ENCODE assay signal across 7 mouse cellular contexts in genomic region chr5:24983539-24983938, GRCm38 (mm10).
A peak's percentile ranks its signal among the peaks of the same experiment; 100 is the strongest.
DNase-seq lines count a peak whose midpoint lies in the region; ATAC-seq and TF ChIP-seq lines count a peak whose summit lies in the region.

No protein-coding gene starts in this region.

- no peaks in the 10 kb centered on the region for H3K9me3 ChIP-seq in hindbrain, postnatal 0 days (ENCODE audit: low read length)

- H3K36me3 ChIP-seq in hindbrain, postnatal 0 days (ENCODE audit: insufficient read depth, low read length), result no peaks in the 10 kb centered on the region

- TF ChIP-seq CTCF in hindbrain, postnatal 0 days (IDR thresholded peaks at IDR 0.05; ENCODE audit: low read depth), result peak; percentile 86

- no peak overlapping the region for H3K4me2 ChIP-seq in hindbrain, postnatal 0 days (ENCODE audit: low read depth, low read length)

- peak; percentile 25; the same call in 1 of the 2 replicates for ATAC-seq in hindbrain, postnatal 0 days

- WGBS in hindbrain, postnatal 0 days, result 23% methylated on average over 3 of the region's 3 CpGs

- peak; percentile 58 for DNase-seq in right cerebral cortex, postnatal 14 days
- DNase-seq in right cerebral cortex, postnatal 36 days (ENCODE audit: low spot score in 2 of 2), result no peak
- DNase-seq in adrenal gland, adult 2 months, result peak; percentile 52
- peak; percentile 54 for DNase-seq in embryo, embryonic 9.5 days (ENCODE audit: extremely low spot score)
- DNase-seq in hindbrain, postnatal 0 days (ENCODE audit: low spot score), result peak; percentile 71
- DNase-seq in lung, postnatal 10 days, result peak; percentile 72
- peak; percentile 32 to 54 for DNase-seq in spleen, postnatal 14 days (ENCODE audit: low spot score in 2 of 2)

- H3K27ac ChIP-seq in hindbrain, postnatal 0 days, result peak overlapping the region; percentile 20; the same call in 1 of the 2 replicates

- H3K9ac ChIP-seq in hindbrain, postnatal 0 days (replicated peaks; ENCODE audit: low read length), result no peak overlapping the region

- H3K27me3 ChIP-seq in hindbrain, postnatal 0 days (ENCODE audit: insufficient read depth, low read length), result no peaks in the 10 kb centered on the region

- no peak overlapping the region for H3K4me3 ChIP-seq in hindbrain, postnatal 0 days (ENCODE audit: low read length)

- peaks cover 28% of the 10 kb centered on the region for H3K4me1 ChIP-seq in hindbrain, postnatal 0 days (ENCODE audit: insufficient read depth, low read length)

Comparison
In these comparisons a context has a peak if more than half of its experiments do, and no peak if none do; other contexts are left out.
1. DNase-seq: peak in right cerebral cortex, postnatal 14 days (single experiment), adrenal gland, adult 2 months (single experiment), embryo, embryonic 9.5 days (single experiment), hindbrain, postnatal 0 days (single experiment), lung, postnatal 10 days (single experiment) and spleen, postnatal 14 days (2 of 2); none in right cerebral cortex, postnatal 36 days (0 of 2).